Mouse (Mus musculus) hindbrain, embryonic 13.5 days (tissue): ENCODE data around the gene Mctp2. TPM values are rescaled to one million over a fixed set of nuclear protein-coding genes. Genes with fewer than 3 reads are reported as not detected.

Experiments
- ATAC-seq: fragments of 200-750 bp; cut with Nextera tagmentation; 2 replicates; pipeline ENCODE4 v1.8.0; 2017; ENCODE audit warnings: moderate TSS enrichment; ENCODE audit not compliant: low FRiP score
- H3K27ac ChIP-seq: fragments of 300-500 bp; sonication (generic); 2 replicates; pipeline ENCODE4 v1.5.1; 2015; ENCODE audit warnings: inconsistent platforms, mild to moderate bottlenecking, moderate library complexity
- H3K27me3 ChIP-seq: fragments of 300-500 bp; sonication (generic); 2 replicates; pipeline ENCODE4 v1.6.1; 2015; ENCODE audit warnings: mild to moderate bottlenecking, inconsistent platforms
- H3K36me3 ChIP-seq: fragments of 300-500 bp; sonication (generic); 2 replicates; pipeline ENCODE4 v1.6.1; 2015; ENCODE audit warnings: mild to moderate bottlenecking, inconsistent platforms
- H3K4me1 ChIP-seq: fragments of 300-500 bp; sonication (generic); replicated peaks from 2 replicates; pipeline ENCODE4 v1.6.1; 2015; ENCODE audit warnings: inconsistent platforms
- H3K4me2 ChIP-seq: fragments of 300-500 bp; sonication (generic); 2 replicates; pipeline ENCODE4 v1.6.1; 2015; ENCODE audit warnings: inconsistent platforms, mild to moderate bottlenecking, moderate library complexity
- H3K4me3 ChIP-seq: fragments of 300-500 bp; sonication (generic); 2 replicates; pipeline ENCODE4 v1.5.1; 2015; ENCODE audit warnings: mild to moderate bottlenecking, inconsistent platforms
- H3K9ac ChIP-seq: fragments of 300-500 bp; sonication (generic); 2 replicates; pipeline ENCODE4 v1.6.1; 2015; ENCODE audit warnings: mild to moderate bottlenecking, inconsistent platforms
- H3K9me3 ChIP-seq: fragments of 300-500 bp; sonication (generic); 2 replicates; pipeline ENCODE4 v1.6.1; 2016; ENCODE audit warnings: inconsistent platforms
- WGBS: fragments of 180-500 bp; shearing (Covaris S2); methylation state at CpG from one replicate; pipeline ENCODE4 v1.1.7; 2015; 5-methylcytosine and 5-hydroxymethylcytosine counted together
- polyA plus RNA-seq: library from polyadenylated mRNA; unstranded; fragments of >200 nt; fragmentation: Nextera tagmentation; extraction: Ambion mirVana; gene quantifications from 2 replicates; pipeline ENCODE4 v1.2.1, GENCODE M21; 2015

Gene Mctp2
- polyA plus RNA-seq, 1 experiment from 2014 or later = 0.58 TPM

DNA sequence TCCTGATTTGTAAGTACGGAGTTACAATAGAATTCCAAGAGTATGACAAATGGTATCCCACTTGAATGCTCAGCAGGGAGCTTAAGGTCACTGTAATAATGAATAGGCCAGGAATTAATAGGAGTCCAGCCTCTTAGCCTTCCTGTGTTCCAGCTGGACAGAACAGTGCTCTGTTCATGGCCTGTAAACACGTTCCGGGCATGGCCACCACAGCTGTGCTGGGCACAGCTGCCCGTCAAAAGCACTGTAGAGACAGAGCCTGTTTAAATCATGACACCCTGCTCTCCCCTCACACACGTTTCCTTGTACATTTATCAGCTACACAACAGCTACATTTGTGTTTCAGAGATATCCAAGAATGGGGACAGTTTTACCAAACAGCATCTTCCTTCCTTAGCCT is 205.7 kb downstream of the Mctp2 start:
- WGBS = 43% methylated on average over 5 of the region's 5 CpGs
- no peak for ATAC-seq
- Histone ChIP-seq H3K4me3 (no peak overlapping the region), H3K4me2 (no peak overlapping the region), H3K4me1 (no peaks in the 10 kb centered on the region), H3K9me3 (no peaks in the 10 kb centered on the region), H3K9ac (no peak overlapping the region), H3K27ac (no peak overlapping the region), H3K36me3 (no peaks in the 10 kb centered on the region), H3K27me3 (no peaks in the 10 kb centered on the region)

DNA sequence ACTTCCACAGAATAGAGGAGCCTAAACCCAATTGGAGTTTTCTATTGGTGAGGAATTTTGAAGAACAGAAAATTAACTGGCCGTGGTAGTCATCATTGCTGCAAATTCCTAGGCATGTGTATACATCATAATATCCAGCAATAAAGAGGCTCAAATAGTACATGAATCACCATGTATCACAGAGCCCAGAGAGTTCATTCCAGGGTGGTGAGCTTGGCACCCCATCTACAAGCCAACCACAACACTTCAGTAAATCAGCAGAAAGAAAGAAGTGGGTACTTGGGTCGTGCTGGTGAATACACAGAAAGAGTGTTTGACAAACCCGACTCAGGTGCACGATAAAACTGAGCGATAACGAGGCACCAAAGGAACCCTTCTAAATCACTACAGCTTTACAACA is 207.8 kb downstream of the Mctp2 start:
- H3K4me3 ChIP-seq = no peak overlapping the region
- H3K27ac ChIP-seq = no peak overlapping the region
- no peaks in the 10 kb centered on the region for H3K27me3 ChIP-seq
- H3K36me3 ChIP-seq = no peaks in the 10 kb centered on the region
- H3K4me1 ChIP-seq = no peaks in the 10 kb centered on the region
- H3K9me3 ChIP-seq = no peaks in the 10 kb centered on the region
- WGBS = 95% methylated on average over 6 of the region's 6 CpGs
- H3K4me2 ChIP-seq = no peak overlapping the region
- no peak overlapping the region for H3K9ac ChIP-seq
- ATAC-seq = no peak

DNA sequence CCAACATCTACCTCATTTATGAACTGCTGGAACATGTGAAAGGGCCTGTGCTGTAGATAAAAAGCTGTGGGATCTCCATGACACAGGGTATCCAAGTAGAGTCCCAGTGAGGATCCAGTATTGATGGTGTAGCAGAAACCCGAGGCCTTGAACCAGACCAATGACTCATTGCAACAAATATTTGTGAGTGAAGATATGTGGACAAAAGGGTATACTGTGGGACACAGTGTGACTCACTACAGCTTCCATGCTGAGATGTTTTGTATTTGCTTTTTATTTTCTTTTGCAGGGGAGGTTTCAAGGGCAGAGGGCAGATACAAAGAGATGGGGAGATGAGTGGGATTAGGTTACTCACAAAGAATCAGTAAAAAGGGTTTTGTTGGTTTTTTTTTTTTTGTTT is 209.4 kb downstream of the Mctp2 start:
- H3K4me1 ChIP-seq = no peaks in the 10 kb centered on the region
- H3K36me3 ChIP-seq = no peaks in the 10 kb centered on the region
- H3K27ac ChIP-seq = no peak overlapping the region
- no peak overlapping the region for H3K4me2 ChIP-seq
- H3K9ac ChIP-seq = no peak overlapping the region
- no peak for ATAC-seq
- WGBS = 52% methylated on average over 1 of the region's 1 CpGs
- no peaks in the 10 kb centered on the region for H3K9me3 ChIP-seq
- H3K27me3 ChIP-seq = no peaks in the 10 kb centered on the region
- no peak overlapping the region for H3K4me3 ChIP-seq

DNA sequence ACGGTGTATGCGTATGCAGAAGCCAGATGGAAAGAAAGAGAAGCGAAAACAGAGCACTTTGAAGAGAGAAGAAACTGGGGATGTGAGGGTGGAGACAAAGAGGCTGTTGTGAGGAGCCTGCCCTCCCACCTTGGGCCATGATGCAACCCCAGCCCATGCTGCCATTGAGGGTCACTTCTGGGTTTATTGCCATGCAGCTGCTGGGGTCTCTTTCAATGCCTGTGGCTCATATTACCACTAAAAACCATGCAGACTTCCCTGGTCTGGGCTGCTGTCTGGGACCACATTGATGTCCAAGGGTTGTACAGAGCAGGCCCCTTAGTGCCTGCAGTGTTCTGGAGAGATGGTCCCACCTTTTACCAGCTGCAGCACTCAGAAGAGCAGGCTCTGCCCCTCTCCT is 210.0 kb downstream of the Mctp2 start:
- no peak overlapping the region for H3K27ac ChIP-seq
- WGBS = 67% methylated on average over 3 of the region's 3 CpGs
- H3K9me3 ChIP-seq = no peaks in the 10 kb centered on the region
- H3K4me1 ChIP-seq = no peaks in the 10 kb centered on the region
- H3K36me3 ChIP-seq = no peaks in the 10 kb centered on the region
- H3K4me2 ChIP-seq = no peak overlapping the region
- no peak overlapping the region for H3K4me3 ChIP-seq
- no peak overlapping the region for H3K9ac ChIP-seq
- H3K27me3 ChIP-seq = no peaks in the 10 kb centered on the region
- ATAC-seq = no peak

DNA sequence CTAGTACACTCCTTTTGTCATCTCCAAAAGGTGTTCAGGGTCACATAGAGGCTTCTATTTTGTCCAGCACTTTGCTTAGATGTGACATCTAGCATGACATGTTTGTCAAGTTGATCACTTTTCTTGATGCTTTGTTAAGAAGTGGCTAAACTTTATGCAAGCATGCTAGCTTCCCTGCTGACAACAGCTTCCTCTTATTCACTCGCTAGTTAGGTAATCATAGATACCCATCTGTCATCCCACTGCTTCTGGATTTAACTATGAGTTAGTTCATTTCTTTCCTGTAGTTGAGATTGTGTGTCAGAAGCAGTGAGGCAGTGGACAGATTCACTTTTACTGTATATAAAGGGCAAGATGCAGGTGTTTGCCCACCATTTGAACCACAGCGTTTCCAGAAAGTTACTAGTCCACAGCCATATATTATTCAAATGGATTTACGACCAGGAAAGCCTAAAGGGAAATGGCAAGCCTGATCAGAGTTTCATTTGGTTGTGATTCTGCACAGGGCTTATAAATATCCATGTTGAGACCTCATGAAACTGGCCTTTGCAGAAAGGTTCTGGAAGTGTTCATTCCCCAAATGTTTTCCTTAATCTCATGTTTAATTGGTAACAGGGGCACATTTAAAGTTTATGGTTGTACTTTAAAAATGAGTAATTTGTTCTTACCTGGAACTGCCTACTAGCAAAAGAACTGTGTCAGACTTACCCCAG is 216.8 kb downstream of the Mctp2 start:
- 86% methylated on average over 3 of the region's 3 CpGs for WGBS

DNA sequence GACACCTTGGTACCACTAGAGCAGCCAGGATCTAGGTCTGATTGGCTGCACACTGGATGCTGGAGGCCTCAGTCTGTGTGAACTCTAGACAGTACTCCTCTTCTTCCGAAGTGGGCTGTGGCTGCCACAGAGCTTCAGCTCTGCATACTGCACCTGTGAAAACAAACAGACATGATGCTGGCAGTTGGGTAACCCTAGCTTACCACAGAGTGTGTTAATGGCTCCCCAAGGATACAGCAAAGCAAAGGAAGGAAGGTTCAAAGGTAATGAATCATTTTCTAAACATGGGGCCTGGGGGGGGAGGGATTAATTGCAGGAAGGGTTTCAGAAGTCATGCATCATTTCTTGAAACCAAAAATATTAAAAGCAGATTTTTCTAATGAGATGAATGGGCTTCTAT is 225.7 kb downstream of the Mctp2 start:
- no peaks in the 10 kb centered on the region for H3K27me3 ChIP-seq
- no peak overlapping the region for H3K4me2 ChIP-seq
- no peak overlapping the region for H3K9ac ChIP-seq
- H3K36me3 ChIP-seq = no peaks in the 10 kb centered on the region
- WGBS = 76% methylated on average over 1 of the region's 1 CpGs
- H3K4me3 ChIP-seq = no peak overlapping the region
- no peaks in the 10 kb centered on the region for H3K9me3 ChIP-seq
- no peak overlapping the region for H3K27ac ChIP-seq
- no peaks in the 10 kb centered on the region for H3K4me1 ChIP-seq
- no peak for ATAC-seq

More for the DNA sequence above, 216.8 kb downstream of the Mctp2 start:
- no peak overlapping the region for H3K27ac ChIP-seq
- no peak overlapping the region for H3K4me2 ChIP-seq
- no peaks in the 10 kb centered on the region for H3K27me3 ChIP-seq
- no peaks in the 10 kb centered on the region for H3K36me3 ChIP-seq
- no peak overlapping the region for H3K9ac ChIP-seq
- H3K4me1 ChIP-seq = no peaks in the 10 kb centered on the region
- no peak for ATAC-seq
- no peak overlapping the region for H3K4me3 ChIP-seq
- H3K9me3 ChIP-seq = no peaks in the 10 kb centered on the region

DNA sequence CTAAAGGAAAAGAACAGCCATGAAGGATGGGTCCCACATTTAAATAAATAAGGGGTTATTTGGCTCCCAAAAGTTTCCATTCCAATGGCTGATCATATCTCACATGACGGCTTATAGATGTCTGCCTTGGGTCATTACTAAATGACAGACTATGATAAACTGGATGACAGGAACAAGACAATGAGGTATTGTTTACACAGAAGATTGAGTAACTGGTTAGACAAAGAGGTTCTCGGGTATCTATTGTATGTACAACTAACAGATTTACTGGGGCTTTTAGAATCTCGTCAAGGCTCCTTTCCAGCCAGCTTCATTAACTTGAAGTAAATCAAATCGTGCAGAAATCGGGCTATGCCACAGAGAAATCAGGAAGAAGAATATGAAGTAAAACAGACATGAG is 227.5 kb downstream of the Mctp2 start:
- H3K4me3 ChIP-seq = no peak overlapping the region
- WGBS = 31% methylated on average over 5 of the region's 5 CpGs
- no peak for ATAC-seq
- no peak overlapping the region for H3K27ac ChIP-seq
- H3K9ac ChIP-seq = no peak overlapping the region
- H3K27me3 ChIP-seq = no peaks in the 10 kb centered on the region
- no peaks in the 10 kb centered on the region for H3K9me3 ChIP-seq
- H3K4me1 ChIP-seq = no peaks in the 10 kb centered on the region
- H3K36me3 ChIP-seq = no peaks in the 10 kb centered on the region
- no peak overlapping the region for H3K4me2 ChIP-seq

DNA sequence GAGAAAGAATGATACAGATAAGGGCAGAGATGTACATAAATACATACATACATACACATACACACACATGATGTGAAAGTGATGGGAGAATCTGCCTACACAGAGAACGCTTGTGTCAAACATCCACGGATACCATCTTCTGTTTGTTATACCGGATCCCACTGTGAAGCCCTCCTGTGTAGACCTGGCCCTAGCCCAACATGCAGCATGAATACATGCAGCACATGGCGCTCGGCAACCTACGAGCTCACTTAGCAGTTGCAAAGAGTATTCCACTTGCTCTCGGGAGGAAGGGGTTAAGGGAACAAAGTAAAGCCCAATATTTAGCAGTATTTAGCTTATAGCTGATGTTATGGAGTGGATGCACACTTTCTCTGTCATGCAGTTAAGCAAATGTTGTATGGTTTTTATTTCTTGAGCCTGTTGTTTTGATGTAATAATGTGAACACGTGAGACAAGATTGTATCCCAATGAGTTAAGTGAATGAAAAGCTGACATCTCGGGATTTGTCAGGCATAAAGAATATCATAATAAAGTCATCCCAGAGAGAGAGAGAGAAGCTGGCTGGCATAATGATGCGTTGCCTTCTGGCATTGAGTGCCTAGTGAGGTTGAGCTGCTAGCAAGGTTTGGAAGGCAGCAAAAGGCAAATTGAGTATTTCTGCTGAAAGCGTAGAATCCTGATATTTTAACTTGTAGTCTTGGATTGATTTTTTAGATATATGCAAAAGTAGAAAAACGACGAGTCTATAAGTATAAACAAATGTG is 234.8 kb downstream of the Mctp2 start:
- 80% methylated on average over 13 of the region's 13 CpGs for WGBS
- Histone ChIP-seq H3K9me3 (no peaks in the 10 kb centered on the region), H3K4me1 (no peaks in the 10 kb centered on the region), H3K4me3 (no peak overlapping the region), H3K9ac (no peak overlapping the region), H3K4me2 (no peak overlapping the region), H3K27me3 (no peaks in the 10 kb centered on the region), H3K36me3 (no peaks in the 10 kb centered on the region), H3K27ac (no peak overlapping the region)
- no peak for ATAC-seq

DNA sequence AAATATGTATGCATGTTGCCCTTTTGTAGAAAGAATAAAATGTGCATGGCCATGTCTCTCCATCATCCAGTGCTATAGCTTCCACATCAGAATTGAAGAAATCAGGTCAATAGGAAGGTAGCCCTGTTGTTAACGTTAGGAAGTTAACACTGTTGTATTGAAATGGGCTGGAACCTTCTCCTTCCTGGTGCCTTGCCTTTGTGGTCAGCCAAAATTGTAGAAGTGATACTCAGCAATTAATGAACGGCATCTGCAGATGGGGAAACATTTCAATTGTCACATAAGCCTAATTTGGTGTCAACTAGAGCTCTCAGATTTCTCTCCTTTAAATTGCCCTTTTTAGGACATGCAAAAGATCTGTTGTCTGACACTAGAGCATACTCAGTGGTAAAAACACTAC is 238.0 kb downstream of the Mctp2 start:
- no peaks in the 10 kb centered on the region for H3K27me3 ChIP-seq
- no peak for ATAC-seq
- WGBS = 87% methylated on average over 2 of the region's 2 CpGs

DNA sequence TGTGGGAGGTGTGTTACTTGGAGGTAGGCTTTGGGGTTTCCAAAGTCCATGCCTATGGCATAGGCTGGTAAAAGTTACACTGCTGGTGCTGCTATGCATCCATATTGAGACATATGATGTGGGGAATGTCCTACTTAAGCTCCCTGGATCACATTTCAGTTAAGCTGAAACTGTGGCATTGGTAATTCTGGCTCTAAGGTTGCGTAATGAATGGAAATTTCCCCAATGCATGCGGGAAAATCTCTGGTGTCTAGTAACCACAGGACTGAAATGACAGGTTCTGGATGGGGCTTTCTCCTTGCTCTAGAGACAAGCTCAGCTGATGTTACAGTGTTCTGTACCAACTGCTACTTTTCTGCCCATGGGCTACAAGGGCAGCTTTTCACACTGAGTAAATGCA is 240.1 kb downstream of the Mctp2 start:
- no peak for ATAC-seq
- no peaks in the 10 kb centered on the region for H3K9me3 ChIP-seq
- no peak overlapping the region for H3K27ac ChIP-seq
- no peaks in the 10 kb centered on the region for H3K27me3 ChIP-seq
- H3K4me1 ChIP-seq = no peaks in the 10 kb centered on the region
- H3K4me3 ChIP-seq = no peak overlapping the region
- no peak overlapping the region for H3K9ac ChIP-seq
- H3K4me2 ChIP-seq = no peak overlapping the region
- 94% methylated on average over 2 of the region's 2 CpGs for WGBS
- H3K36me3 ChIP-seq = no peaks in the 10 kb centered on the region

More for the DNA sequence above, 238.0 kb downstream of the Mctp2 start:
- Histone ChIP-seq H3K9ac (no peak overlapping the region), H3K9me3 (no peaks in the 10 kb centered on the region), H3K27ac (no peak overlapping the region), H3K4me3 (no peak overlapping the region), H3K36me3 (no peaks in the 10 kb centered on the region), H3K4me2 (no peak overlapping the region), H3K4me1 (no peaks in the 10 kb centered on the region)

DNA sequence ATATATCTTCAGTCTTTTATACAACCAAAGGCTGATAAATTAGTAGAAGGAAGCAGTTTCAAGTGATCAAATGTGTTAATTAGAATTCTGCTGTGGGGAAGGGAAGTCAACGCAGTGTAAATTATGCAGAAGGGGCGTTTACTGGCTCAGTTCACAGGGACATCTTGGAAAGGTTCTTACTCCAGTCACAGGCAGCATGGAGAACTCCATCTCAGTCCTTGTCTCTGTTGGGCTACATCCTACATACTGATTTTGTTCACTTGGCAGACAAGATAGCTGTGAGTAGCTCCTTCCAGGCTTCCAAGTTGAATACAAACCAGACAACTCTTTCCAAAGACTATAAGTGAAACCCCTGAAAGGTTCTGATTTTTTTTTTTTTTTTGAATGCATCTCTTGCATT is 254.6 kb downstream of the Mctp2 start:
- no peaks in the 10 kb centered on the region for H3K9me3 ChIP-seq
- H3K4me2 ChIP-seq = no peak overlapping the region
- no peaks in the 10 kb centered on the region for H3K36me3 ChIP-seq
- no peaks in the 10 kb centered on the region for H3K4me1 ChIP-seq
- no peak overlapping the region for H3K4me3 ChIP-seq
- 82% methylated on average over 2 of the region's 2 CpGs for WGBS
- no peak overlapping the region for H3K9ac ChIP-seq
- H3K27me3 ChIP-seq = no peaks in the 10 kb centered on the region
- ATAC-seq = no peak
- H3K27ac ChIP-seq = no peak overlapping the region

DNA sequence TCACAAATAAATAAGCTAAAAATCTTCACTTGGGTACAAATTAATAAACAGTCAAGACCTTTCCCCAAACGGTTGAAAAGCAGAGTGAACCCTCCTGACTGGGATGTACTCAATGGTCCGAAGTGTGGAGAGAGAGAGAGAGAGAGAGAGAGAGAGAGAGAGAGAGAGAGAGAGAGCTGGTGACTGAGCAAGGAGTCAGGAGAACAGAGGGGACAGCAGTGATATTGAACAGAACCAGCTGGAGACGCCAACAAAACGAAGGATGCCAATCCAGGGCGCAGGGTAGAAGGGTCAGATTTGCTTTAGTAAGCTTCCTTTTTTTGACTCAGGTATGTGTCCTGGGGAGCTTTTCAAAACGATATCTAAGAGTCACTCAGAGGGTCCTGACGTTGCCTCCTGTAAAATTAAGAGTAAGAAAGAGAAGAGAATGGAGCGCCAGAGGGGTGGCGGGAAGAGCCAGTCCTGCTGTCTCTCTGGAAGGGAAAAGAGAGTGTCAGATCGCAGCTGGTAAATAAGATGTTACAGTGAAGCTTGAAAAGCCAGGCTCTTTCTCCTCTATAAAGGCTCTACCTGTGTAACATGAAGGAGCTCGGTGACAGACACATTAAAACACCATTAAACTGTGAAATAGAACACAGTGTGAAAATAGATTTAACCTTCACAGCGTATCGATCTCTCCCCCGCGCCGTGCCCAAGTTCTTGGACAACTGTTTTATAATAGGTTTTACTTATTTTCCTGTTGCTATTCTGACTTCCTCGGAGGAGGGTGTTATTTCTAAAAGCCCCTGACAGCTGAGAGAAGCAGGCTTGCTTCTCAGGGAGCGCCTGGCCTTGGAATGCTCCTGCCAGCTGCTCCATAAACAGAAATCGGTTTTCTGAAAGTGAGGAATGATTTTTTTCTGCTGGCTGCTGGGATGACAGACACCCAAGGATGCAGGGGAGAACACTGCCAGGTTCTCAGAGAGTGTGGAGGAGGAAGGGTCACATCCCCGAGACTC is 258.5 kb downstream of the Mctp2 start:
- no peak overlapping the region for H3K4me3 ChIP-seq
- no peaks in the 10 kb centered on the region for H3K9me3 ChIP-seq
- no peak for ATAC-seq
- H3K36me3 ChIP-seq = no peaks in the 10 kb centered on the region
- H3K27ac ChIP-seq = no peak overlapping the region
- WGBS = 70% methylated on average over 20 of the region's 20 CpGs
- H3K27me3 ChIP-seq = no peaks in the 10 kb centered on the region
- H3K4me2 ChIP-seq = no peak overlapping the region
- no peaks in the 10 kb centered on the region for H3K4me1 ChIP-seq
- H3K9ac ChIP-seq = no peak overlapping the region
